Mouse (Mus musculus) layer of hippocampus, adult 9-10 months (tissue): ENCODE results near the gene Lhx2.

Experiments
- DNase-seq: peaks from one replicate; pipeline ENCODE4 v3.0.0; 2022; ENCODE audit warnings: low spot score

The Lhx2 gene

GRCm38 (mm10) chr2:38359186-38359585 lies 20.1 kb downstream of the Lhx2 start:
- DNase-seq = no peak

GRCm38 (mm10) chr2:38359811-38360210 lies 20.7 kb downstream of the Lhx2 start:
- DNase-seq = no peak

- DNase-seq = no peak
Observed at GRCm38 (mm10) chr2:38366222-38366621, 27.1 kb downstream of the Lhx2 start.

- no peak for DNase-seq
Observed at GRCm38 (mm10) chr2:38367023-38367422, 27.9 kb downstream of the Lhx2 start.

GRCm38 (mm10) chr2:38367852-38368251 lies 28.8 kb downstream of the Lhx2 start:
- DNase-seq = no peak

- no peak for DNase-seq
Observed at GRCm38 (mm10) chr2:38368746-38369330, 29.8 kb downstream of the Lhx2 start.

GRCm38 (mm10) chr2:38375606-38376304 lies 36.7 kb downstream of the Lhx2 start:
- no peak for DNase-seq

GRCm38 (mm10) chr2:38377254-38377653 lies 38.2 kb downstream of the Lhx2 start:
- no peak for DNase-seq

- no peak for DNase-seq
Observed at GRCm38 (mm10) chr2:38378346-38378745, 39.3 kb downstream of the Lhx2 start.

- no peak for DNase-seq
Observed at GRCm38 (mm10) chr2:38378849-38379545, 39.9 kb downstream of the Lhx2 start.

- DNase-seq = no peak
Observed at GRCm38 (mm10) chr2:38379546-38379870, 40.4 kb downstream of the Lhx2 start.

- DNase-seq = no peak
Observed at GRCm38 (mm10) chr2:38380136-38381083, 41.3 kb downstream of the Lhx2 start.

- DNase-seq = no peak
Observed at GRCm38 (mm10) chr2:38387568-38388262, 48.6 kb downstream of the Lhx2 start.

GRCm38 (mm10) chr2:38394977-38395868 lies 56.1 kb downstream of the Lhx2 start:
- no peak for DNase-seq

- DNase-seq = no peak
Observed at GRCm38 (mm10) chr2:38395869-38396236, 56.8 kb downstream of the Lhx2 start.

GRCm38 (mm10) chr2:38397306-38397705 lies 58.2 kb downstream of the Lhx2 start:
- DNase-seq = no peak

GRCm38 (mm10) chr2:38397882-38398281 lies 58.8 kb downstream of the Lhx2 start:
- DNase-seq = no peak

GRCm38 (mm10) chr2:38402611-38403010 lies 63.5 kb downstream of the Lhx2 start:
- no peak for DNase-seq

GRCm38 (mm10) chr2:38403231-38403630 lies 64.2 kb downstream of the Lhx2 start:
- peak; percentile 36 for DNase-seq

- no peak for DNase-seq
Observed at GRCm38 (mm10) chr2:38404007-38404596, 65.0 kb downstream of the Lhx2 start.
